In genomic region chr10:66547660-66548059, GRCm38 (mm10) we compare ENCODE assay signal across 24 mouse cellular contexts.
A peak's percentile ranks its signal among the peaks of the same experiment; 100 is the strongest.
DNase-seq lines count a peak whose midpoint lies in the region; ATAC-seq and TF ChIP-seq lines count a peak whose summit lies in the region.
"Had no signal": no experiment of that assay in that cellular context is flagged by ENCODE, and none has a peak within 500 bp of the region (broad histone marks: within the 10 kb centered on the region; RNA-seq: fewer than 3 reads in every experiment).

No protein-coding gene starts in this region.

- 14% methylated on average over 3 of the region's 3 CpGs for WGBS in kidney, embryonic 16.5 days
- WGBS in kidney, embryonic 15.5 days = 19% methylated on average over 3 of the region's 3 CpGs

- in situ Hi-C loops in ES-E14 (cut with MboI; ENCODE audit: low sequenced_read_pairs in 2 of 2, unreplicated experiment in 2 of 2) = no loop called here

- H3K4me3 ChIP-seq in kidney, embryonic 16.5 days (ENCODE audit: low read length) = no peak overlapping the region
- no peak overlapping the region for H3K4me3 ChIP-seq in kidney, embryonic 15.5 days (replicated peaks)
- no peak overlapping the region for H3K4me3 ChIP-seq in ES-E14 (ENCODE audit: insufficient read depth in 1 of 2, low read depth in 1 of 2, low read length in 2 of 2, poor library complexity in 1 of 2, severe bottlenecking in 1 of 2)
- H3K4me3 ChIP-seq: forebrain, embryonic 10.5 days; heart, adult 2 months; heart, embryonic 10.5 days; heart, embryonic 13.5 days had no signal

- H3K9me3 ChIP-seq in kidney, embryonic 16.5 days (ENCODE audit: low read length) = no peaks in the 10 kb centered on the region
- no peaks in the 10 kb centered on the region for H3K9me3 ChIP-seq in kidney, embryonic 15.5 days (replicated peaks)
- H3K9me3 ChIP-seq in ES-E14 (ENCODE audit: control insufficient read depth, insufficient read depth, low read depth, low read length) = no peaks in the 10 kb centered on the region
- H3K9me3 ChIP-seq: forebrain, embryonic 10.5 days; heart, embryonic 10.5 days; heart, embryonic 13.5 days had no signal

- H3K27me3 ChIP-seq in kidney, embryonic 16.5 days (ENCODE audit: insufficient read depth, low read length) = no peaks in the 10 kb centered on the region
- no peaks in the 10 kb centered on the region for H3K27me3 ChIP-seq in kidney, embryonic 15.5 days
- H3K27me3 ChIP-seq: heart, embryonic 13.5 days; Patski had no signal

- peak; percentile 32; the same call in 1 of the 2 replicates for ATAC-seq in kidney, embryonic 16.5 days (ENCODE audit: low FRiP score, low TSS enrichment)
- ATAC-seq in kidney, embryonic 15.5 days (replicated peaks; ENCODE audit: low FRiP score) = no peak; the same call in 1 of the 2 replicates
- ATAC-seq: activated CD4-positive, CD25-positive, alpha-beta regulatory T cell, adult 4 months; CD4-positive, CD25-positive, alpha-beta regulatory T cell, adult 4 months; hindbrain, postnatal 0 days had no signal

- no peaks in the 10 kb centered on the region for H3K36me3 ChIP-seq in kidney, embryonic 16.5 days (ENCODE audit: insufficient read depth, low read length)
- no peaks in the 10 kb centered on the region for H3K36me3 ChIP-seq in kidney, embryonic 15.5 days
- no peaks in the 10 kb centered on the region for H3K36me3 ChIP-seq in ES-E14 (ENCODE audit: control insufficient read depth, insufficient read depth, low read length, poor library complexity, severe bottlenecking)
- H3K36me3 ChIP-seq: forebrain, embryonic 10.5 days; G1E; heart, embryonic 10.5 days; heart, embryonic 13.5 days had no signal

- no peak overlapping the region for H3K9ac ChIP-seq in kidney, embryonic 16.5 days (replicated peaks; ENCODE audit: low read length)
- no peak overlapping the region for H3K9ac ChIP-seq in kidney, embryonic 15.5 days
- no peak overlapping the region for H3K9ac ChIP-seq in ES-E14 (ENCODE audit: insufficient read depth, low read depth, low read length, poor library complexity, severe bottlenecking)
- H3K9ac ChIP-seq: heart, embryonic 13.5 days; hindbrain, embryonic 14.5 days had no signal

- peaks cover 14% of the 10 kb centered on the region for H3K4me1 ChIP-seq in kidney, embryonic 16.5 days (ENCODE audit: insufficient read depth, low read length)
- peaks cover 18% of the 10 kb centered on the region for H3K4me1 ChIP-seq in kidney, embryonic 15.5 days
- H3K4me1 ChIP-seq in ES-E14 (ENCODE audit: control insufficient read depth in 2 of 2, insufficient read depth in 2 of 2, low read length in 2 of 2, poor library complexity in 1 of 2) = peaks cover 0 to 3% of the 10 kb centered on the region in 2 experiments; a peak in 2 of 4 replicates
- H3K4me1 ChIP-seq: forebrain, embryonic 10.5 days; heart, embryonic 10.5 days had no signal

- peak; percentile 21 for DNase-seq in ES-CJ7 (ENCODE audit: low read depth, low spot score)
- peak; percentile 7 for DNase-seq in ES-E14 (ENCODE audit: low read depth, low spot score)
- peak; percentile 50 for DNase-seq in hindlimb bud, embryonic 11.5 days (ENCODE audit: extremely low spot score, low read depth, low spot score)
- no peak for DNase-seq in gastrocnemius, adult 18-20 months (ENCODE audit: low spot score)
- DNase-seq: adrenal gland, adult 8-10 months; cerebellum, adult 18-20 months; cerebellum, adult 9-10 months; cerebellum, postnatal 14 days; gastrocnemius, postnatal 10 days; gastrocnemius, postnatal 36 days; heart, adult 2 months; heart, postnatal 14 days; heart, postnatal 4 days had no signal

- no peak overlapping the region for H3K4me2 ChIP-seq in kidney, embryonic 16.5 days (replicated peaks; ENCODE audit: low read depth, low read length)
- H3K4me2 ChIP-seq in kidney, embryonic 15.5 days = no peak overlapping the region
- H3K4me2 ChIP-seq: heart, embryonic 13.5 days; hindbrain, embryonic 14.5 days had no signal

- no peak overlapping the region for H3K27ac ChIP-seq in kidney, embryonic 16.5 days (ENCODE audit: low read length)
- no peak overlapping the region for H3K27ac ChIP-seq in kidney, embryonic 15.5 days
- H3K27ac ChIP-seq in ES-E14 (ENCODE audit: insufficient read depth, low read depth, low read length, poor library complexity, severe bottlenecking) = no peak overlapping the region
- H3K27ac ChIP-seq: forebrain, embryonic 10.5 days; heart, adult 2 months; heart, embryonic 10.5 days; heart, embryonic 13.5 days; hindbrain, embryonic 14.5 days; hindbrain, postnatal 0 days had no signal

TF ChIP-seq in ES-E14, 5 proteins besides CTCF, POLR2A, EP300 and RAD21:
- TF ChIP-seq MAFK (IDR thresholded peaks at IDR 0.05; ENCODE audit: insufficient read depth, low read depth, low read length) (no peak), HCFC1 (IDR thresholded peaks at IDR 0.05; ENCODE audit: borderline replicate concordance, insufficient read depth, low read length) (no peak), ZC3H11A (IDR thresholded peaks at IDR 0.05; ENCODE audit: borderline replicate concordance, low read depth, low read length) (no peak), ZNF384 (IDR thresholded peaks at IDR 0.05; ENCODE audit: low read depth, low read length) (no peak), CHD2 (IDR thresholded peaks at IDR 0.05; ENCODE audit: low read depth, low read length) (no peak)
